Mouse (Mus musculus): ENCODE data around the gene Batf3. TPM values are rescaled to one million over a fixed set of nuclear protein-coding genes. Genes with fewer than 3 reads are reported as not detected.

The Batf3 gene
- total RNA-seq, 2 experiments from 2014 or later = 1.7 to 1.8 TPM

GRCm38 (mm10) chr1:191086960-191087359 is 10.7 kb upstream of the Batf3 start:
- DNase-seq = no peak

DNA sequence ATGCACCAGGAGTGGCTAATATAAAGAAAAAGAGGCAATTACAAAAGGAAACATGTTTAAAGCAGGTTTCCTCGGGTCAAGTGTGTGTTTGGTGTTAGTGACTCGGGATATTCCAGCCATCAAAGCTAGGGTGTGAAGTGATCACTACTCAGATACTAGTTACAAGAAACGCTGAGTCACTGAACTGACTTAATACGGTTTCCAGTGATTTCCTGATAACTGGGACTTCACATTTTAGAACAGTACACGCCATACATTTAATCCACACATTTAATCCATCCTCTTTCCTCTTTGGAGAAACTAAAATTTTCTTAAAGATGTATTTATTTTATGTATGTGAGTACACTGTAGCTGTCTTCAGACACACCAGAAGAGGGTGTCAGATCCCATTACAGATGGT is 9.7 kb upstream of the Batf3 start:
- DNase-seq = no peak

DNA sequence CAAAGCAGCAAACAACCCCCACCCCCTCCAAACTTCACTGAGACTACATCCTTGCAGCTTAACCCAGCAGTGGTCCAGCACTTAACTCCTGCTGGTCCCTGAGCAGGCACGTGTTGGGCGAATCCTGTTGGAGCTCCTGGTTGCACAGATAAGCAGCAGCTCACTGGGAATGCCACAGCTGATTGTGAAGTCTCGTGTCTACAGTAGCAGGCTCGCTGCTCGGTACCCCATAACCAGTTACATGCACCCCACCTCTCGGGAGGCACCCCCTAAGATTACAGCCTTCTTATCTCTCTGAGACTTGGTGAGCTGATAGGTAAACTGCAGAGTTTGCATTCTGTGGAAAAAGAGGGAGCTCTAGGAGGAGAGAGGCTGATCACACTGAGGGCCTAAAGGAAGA is 8.3 kb upstream of the Batf3 start:
- no peak for DNase-seq

DNA sequence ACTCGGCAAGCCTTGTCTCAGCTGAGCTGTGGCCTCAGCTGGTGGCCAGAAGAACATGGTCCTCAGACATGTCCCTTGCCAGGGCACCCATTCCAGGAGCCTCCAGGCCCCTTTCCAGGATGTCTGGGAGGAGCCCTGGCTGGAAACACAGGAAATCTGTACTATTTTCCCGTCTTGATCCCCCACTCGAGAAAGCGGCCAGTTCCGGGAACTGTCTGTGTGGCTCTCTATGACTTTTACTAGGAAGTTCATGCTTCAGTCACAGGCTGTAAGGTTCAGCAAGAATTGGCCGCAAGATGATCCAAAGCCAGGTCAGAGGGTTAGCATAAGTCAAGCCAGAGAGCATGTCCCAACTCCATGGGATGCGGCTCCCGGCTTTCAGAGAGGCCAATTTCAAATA is 5.6 kb upstream of the Batf3 start:
- peak; percentile 25 for DNase-seq

GRCm38 (mm10) chr1:191093578-191093977 is 4.1 kb upstream of the Batf3 start:
- no peak for DNase-seq

- peak; percentile 37 for DNase-seq
Observed at GRCm38 (mm10) chr1:191095019-191095418, 2.6 kb upstream of the Batf3 start.

GRCm38 (mm10) chr1:191096871-191097681 is 571 bp upstream of the Batf3 start:
- DNase-seq = peak; percentile 25

DNA sequence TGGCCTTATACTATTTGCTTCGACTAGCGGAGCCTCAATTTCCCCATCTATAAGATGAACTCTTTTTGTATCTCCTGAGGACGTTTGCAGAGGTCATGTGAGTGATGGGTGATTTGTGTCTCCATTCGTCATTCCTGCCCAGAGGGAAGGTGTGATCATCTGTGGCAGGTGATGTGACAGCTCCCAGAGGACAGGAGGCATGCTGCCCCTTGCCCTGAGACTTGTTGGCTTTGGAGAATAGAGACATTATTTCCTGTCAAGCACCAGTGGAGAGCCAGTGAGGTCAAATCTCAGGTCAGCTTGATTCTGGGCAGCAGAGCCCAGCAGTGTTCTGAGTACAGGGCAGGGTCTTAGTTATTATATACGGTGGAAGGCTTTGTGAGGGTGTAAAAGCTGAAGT is 1.5 kb downstream of the Batf3 start:
- DNase-seq = no peak

DNA sequence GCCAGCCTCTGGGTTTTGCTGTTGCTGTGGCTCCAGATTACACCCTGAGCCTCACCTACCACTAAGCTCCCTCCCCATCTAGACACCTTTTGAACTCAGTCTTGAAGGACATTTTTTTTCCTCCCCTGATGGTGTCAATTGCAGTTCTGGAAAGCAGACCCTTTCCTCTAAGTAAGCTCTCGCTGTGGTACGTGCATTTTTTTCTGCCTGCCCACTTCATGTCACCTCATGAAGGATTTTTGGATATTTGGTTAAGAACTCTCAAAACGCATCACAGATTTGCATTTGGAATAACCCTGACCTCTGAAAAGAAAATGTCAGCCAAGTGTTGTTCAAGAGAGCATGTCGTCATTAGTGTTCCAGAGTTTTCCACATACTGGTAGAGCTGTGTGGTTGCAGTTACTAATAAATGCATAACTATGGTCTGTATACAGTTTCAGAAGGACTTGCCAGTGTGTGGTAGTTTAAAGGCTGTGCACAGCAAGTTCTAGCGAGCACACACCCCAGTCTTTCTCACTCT is 2.2 kb downstream of the Batf3 start:
- no peak for DNase-seq

- no peak for DNase-seq
Observed at GRCm38 (mm10) chr1:191102730-191103370, 5.2 kb downstream of the Batf3 start.

GRCm38 (mm10) chr1:191105246-191105645 is 7.6 kb downstream of the Batf3 start:
- no peak for DNase-seq

DNA sequence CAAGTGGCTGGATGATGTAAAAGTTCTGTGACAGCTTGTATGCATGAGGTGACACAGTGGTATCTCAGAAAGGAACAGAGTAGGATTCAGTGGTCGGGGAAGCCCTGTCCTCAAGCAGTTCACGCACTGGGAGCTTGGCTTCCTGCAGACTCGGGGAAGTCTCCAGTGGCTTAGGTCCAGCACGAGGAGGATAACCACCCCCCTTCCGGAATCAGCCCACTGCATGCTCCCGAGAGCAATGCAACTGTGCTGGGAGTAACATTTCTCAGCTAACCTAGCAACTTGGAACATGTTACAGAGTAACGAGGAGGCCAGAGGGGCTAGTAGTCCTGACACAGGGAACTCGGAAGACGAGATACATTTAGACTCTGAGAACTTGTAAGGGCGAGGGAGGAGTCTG is 9.7 kb downstream of the Batf3 start:
- DNase-seq = no peak

GRCm38 (mm10) chr1:191109907-191110306 is 12.3 kb downstream of the Batf3 start:
- DNase-seq = no peak

DNA sequence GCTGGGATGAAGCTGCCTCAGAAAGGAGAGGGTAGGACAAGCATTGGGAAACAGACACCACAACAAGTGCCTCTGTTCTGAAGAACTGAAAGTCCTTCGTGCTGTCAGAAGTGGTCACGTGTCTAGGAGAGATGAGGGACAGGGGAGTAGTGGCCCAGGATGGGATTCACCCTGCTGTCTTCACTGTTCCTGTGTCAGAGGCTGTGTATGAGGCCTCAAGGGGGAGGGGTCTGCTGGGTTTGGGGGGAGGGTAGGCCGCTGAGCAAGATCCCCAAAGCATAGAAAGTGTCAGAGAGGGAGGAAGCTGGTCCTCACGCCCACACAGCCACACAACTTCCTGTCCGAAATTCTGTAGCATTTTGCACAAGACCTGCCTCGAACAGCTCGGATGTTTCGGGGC is 13.5 kb downstream of the Batf3 start:
- DNase-seq = peak; percentile 22

- no peak for DNase-seq
Observed at GRCm38 (mm10) chr1:191114868-191115267, 17.2 kb downstream of the Batf3 start.

- no peak for DNase-seq
Observed at GRCm38 (mm10) chr1:191115514-191116238, 18.0 kb downstream of the Batf3 start.

GRCm38 (mm10) chr1:191122744-191123143 is 25.1 kb downstream of the Batf3 start:
- DNase-seq = no peak

DNA sequence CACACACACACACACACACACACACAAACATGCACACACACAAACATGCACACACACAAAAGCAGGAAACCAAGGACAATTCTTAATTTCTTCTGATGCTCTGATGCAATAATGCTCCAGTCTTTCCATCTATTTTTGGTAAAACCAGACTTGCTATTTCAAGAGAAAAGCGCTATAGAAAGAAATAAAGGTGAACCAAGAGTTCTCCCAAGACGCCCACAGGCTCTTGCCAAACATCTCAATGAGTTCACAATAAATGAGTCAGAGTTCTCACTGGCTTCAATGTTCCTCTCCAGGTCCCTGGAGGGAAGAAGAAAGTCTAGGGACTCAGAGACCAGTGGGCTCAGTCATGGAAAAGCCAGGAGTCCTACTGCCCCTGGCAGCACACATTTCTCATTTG is 26.0 kb downstream of the Batf3 start:
- no peak for DNase-seq

DNA sequence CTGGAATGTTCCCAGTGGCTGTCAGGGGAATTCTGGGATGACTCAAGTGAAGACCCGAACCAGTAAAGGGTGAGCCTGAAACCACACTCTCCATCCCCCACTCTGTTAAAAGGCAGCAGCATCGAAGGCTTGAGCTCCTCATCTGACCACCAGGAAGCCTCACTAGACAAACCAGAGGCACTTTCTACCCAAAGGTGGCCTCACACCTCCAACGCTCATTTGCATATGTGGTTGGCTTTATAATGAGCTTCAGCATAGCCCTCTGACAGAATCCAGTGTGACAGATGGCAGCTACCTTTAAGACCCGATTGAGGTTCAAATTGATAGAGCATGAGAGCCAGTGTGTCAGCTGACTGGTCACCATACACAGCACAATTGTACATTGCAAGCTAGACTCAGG is 26.6 kb downstream of the Batf3 start:
- DNase-seq = no peak

- DNase-seq = peak; percentile 80
Observed at GRCm38 (mm10) chr1:191125811-191126638, 28.4 kb downstream of the Batf3 start.

GRCm38 (mm10) chr1:191131692-191132091 is 34.0 kb downstream of the Batf3 start:
- no peak for DNase-seq

GRCm38 (mm10) chr1:191132240-191132639 is 34.6 kb downstream of the Batf3 start:
- DNase-seq = no peak

Data from heart, postnatal 4 days (tissue).